Mouse (Mus musculus) ovary, adult 2 months (tissue): ENCODE results near the gene Ctf2. TPM values are rescaled to one million over a fixed set of nuclear protein-coding genes. Genes with fewer than 3 reads are reported as not detected.

Source experiments
- polyA plus RNA-seq: library from polyadenylated mRNA; depleted of rRNA; stranded (reverse); fragments of >200 nt; gene quantifications from 2 replicates; pipeline ENCODE4 v1.2.3, GENCODE M21; 2012; rRNA removed

Gene Ctf2
- polyA plus RNA-seq, result 0.27 and 0.30 TPM in 2 replicates

GRCm38 (mm10) chr7:127732066-127732465 is at the start of gene Ctf2:
TSS of gene Ctf2 (minus strand) at chr7:127732166.

GRCm38 (mm10) chr7:127776426-127776825 is 44.5 kb upstream of the Ctf2 start, which contains the start of gene Setd1a:
TSS of gene Setd1a (plus strand) at chr7:127776670.

GRCm38 (mm10) chr7:127769651-127770038 is 37.7 kb upstream of the Ctf2 start, which contains the start of gene Orai3:
TSS of gene Orai3 (plus strand) at chr7:127769815.

GRCm38 (mm10) chr7:127744366-127745045 is 12.5 kb upstream of the Ctf2 start, which contains the start of gene Fbxl19:
TSS of gene Fbxl19 (plus strand) at chr7:127744543.

GRCm38 (mm10) chr7:127712461-127713385 is 19.2 kb downstream of the Ctf2 start, which contains the start of gene Ctf1:
TSS of gene Ctf1 (plus strand) at chr7:127712736.

GRCm38 (mm10) chr7:127708207-127709078 is 23.5 kb downstream of the Ctf2 start, which contains the start of gene Bcl7c:
TSS of gene Bcl7c (minus strand) at chr7:127708933.

Other genes with a start within 250 kb of the Ctf2 start
- 33.9 and 44.8 TPM in 2 replicates for gene Srcap, start 220.2 kb downstream of the Ctf2 start, polyA plus RNA-seq
- 13.3 and 15.7 TPM in 2 replicates for gene Gm42715, start 212.6 kb downstream of the Ctf2 start, polyA plus RNA-seq
- 0.75 and 3.4 TPM in 2 replicates for gene Tmem265, start 170.8 kb downstream of the Ctf2 start, polyA plus RNA-seq
- 62.0 and 70.8 TPM in 2 replicates for gene Phkg2, start 158.8 kb downstream of the Ctf2 start, polyA plus RNA-seq
- 11.7 and 13.2 TPM in 2 replicates for gene Ccdc189, start 143.6 kb downstream of the Ctf2 start, polyA plus RNA-seq
- 33.5 and 34.1 TPM in 2 replicates for gene Rnf40, start 143.4 kb downstream of the Ctf2 start, polyA plus RNA-seq
- gene Zfp629, start 116.4 kb downstream of the Ctf2 start, polyA plus RNA-seq, result 21.3 and 22.4 TPM in 2 replicates
- 67.7 and 78.2 TPM in 2 replicates for gene Bcl7c, start 23.2 kb downstream of the Ctf2 start, polyA plus RNA-seq
- 33.4 and 51.7 TPM in 2 replicates for gene Ctf1, start 19.4 kb downstream of the Ctf2 start, polyA plus RNA-seq
- 68.7 and 76.0 TPM in 2 replicates for gene Fbxl19, start 12.4 kb upstream of the Ctf2 start, polyA plus RNA-seq
- gene Orai3, start 37.6 kb upstream of the Ctf2 start, polyA plus RNA-seq, result 51.2 and 60.6 TPM in 2 replicates
- gene Setd1a, start 44.5 kb upstream of the Ctf2 start, polyA plus RNA-seq, result 9.9 and 12.3 TPM in 2 replicates
- gene Gm49388, start 53.4 kb upstream of the Ctf2 start, polyA plus RNA-seq, result 0.06 TPM in 1 of 2 replicates, not detected in the other
- 78.5 and 87.3 TPM in 2 replicates for gene Hsd3b7, start 68.4 kb upstream of the Ctf2 start, polyA plus RNA-seq
- gene Stx4a, start 92.1 kb upstream of the Ctf2 start, polyA plus RNA-seq, result 66.0 and 82.3 TPM in 2 replicates
- gene Stx1b, start 92.4 kb upstream of the Ctf2 start, polyA plus RNA-seq, result 15.2 and 17.7 TPM in 2 replicates
- 23.0 and 25.1 TPM in 2 replicates for gene Zfp646, start 144.1 kb upstream of the Ctf2 start, polyA plus RNA-seq
- gene Zfp668, start 144.7 kb upstream of the Ctf2 start, polyA plus RNA-seq, result 11.1 and 14.6 TPM in 2 replicates
- 6.7 and 8.5 TPM in 2 replicates for gene Prss53, start 158.8 kb upstream of the Ctf2 start, polyA plus RNA-seq
- gene Gm21974, start 163.3 kb upstream of the Ctf2 start, polyA plus RNA-seq, result not detected in 2 replicates
- gene Vkorc1, start 163.5 kb upstream of the Ctf2 start, polyA plus RNA-seq, result 241 and 372 TPM in 2 replicates
- 99.5 and 124 TPM in 2 replicates for gene Bckdk, start 171.9 kb upstream of the Ctf2 start, polyA plus RNA-seq
- gene Kat8, start 180.3 kb upstream of the Ctf2 start, polyA plus RNA-seq, result 18.4 and 22.3 TPM in 2 replicates
- gene Prss8, start 197.9 kb upstream of the Ctf2 start, polyA plus RNA-seq, result 44.6 and 45.0 TPM in 2 replicates
- gene Prss36, start 214.6 kb upstream of the Ctf2 start, polyA plus RNA-seq, result 29.0 and 31.2 TPM in 2 replicates
- gene Fus, start 235.3 kb upstream of the Ctf2 start, polyA plus RNA-seq, result 304 and 455 TPM in 2 replicates